Mouse (Mus musculus): ENCODE results near the gene Med25.

DNA sequence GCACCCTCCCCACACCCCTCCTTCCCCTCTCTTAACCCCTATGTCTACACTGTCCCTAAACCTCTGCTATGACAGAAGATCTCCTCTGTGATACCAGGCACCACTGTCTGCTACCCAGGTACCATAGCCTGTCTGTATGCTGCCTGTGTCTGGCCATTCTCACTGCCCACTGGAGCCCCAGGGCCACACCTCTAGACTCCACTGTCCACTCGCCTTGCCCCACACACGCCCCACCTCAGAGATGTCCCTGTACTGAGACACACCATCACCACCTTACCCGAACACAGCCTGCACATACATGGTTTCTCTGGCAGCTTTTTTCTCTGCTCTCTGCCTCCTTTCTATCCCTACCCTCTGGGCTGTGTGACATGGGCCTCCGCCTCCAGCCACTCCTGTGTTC lies 24.4 kb upstream of the Med25 start:
- TF ChIP-seq CTCF (IDR thresholded peaks at IDR 0.05; ENCODE audit: low read depth) (no peak), EP300 (optimal IDR thresholded peaks at IDR 0.05) (no peak)
